In the genomic region with DNA sequence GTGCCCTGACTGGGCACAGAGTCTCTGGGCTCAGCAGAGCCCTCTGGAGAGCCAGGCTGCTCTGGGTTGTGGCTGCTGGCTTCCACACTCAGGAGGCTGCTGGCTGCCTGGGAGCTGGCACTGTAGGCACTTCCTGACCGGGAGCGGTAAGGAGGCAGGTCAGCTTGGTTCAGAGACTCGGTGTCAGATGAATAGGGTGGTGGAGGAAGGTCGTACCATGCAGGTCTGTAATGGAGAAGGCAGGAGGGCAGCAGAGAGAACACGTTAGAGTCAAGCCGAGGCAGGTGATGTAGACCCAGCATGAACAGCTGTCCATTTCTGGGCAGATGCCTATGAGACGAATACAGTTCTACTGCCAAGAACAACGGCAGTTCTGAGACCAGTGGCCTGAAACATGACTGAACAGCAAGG, we compare ENCODE assay signal across 15 mouse cellular contexts.
DNase-seq lines count a peak whose midpoint lies in the region; ATAC-seq and TF ChIP-seq lines count a peak whose summit lies in the region.
"Had no signal": no experiment of that assay in that cellular context is flagged by ENCODE, and none has a peak within 500 bp of the region (broad histone marks: within the 10 kb centered on the region; RNA-seq: fewer than 3 reads in every experiment).

No protein-coding gene starts in this region.

- no peak overlapping the region for H3K4me2 ChIP-seq in hindbrain, postnatal 0 days (ENCODE audit: low read depth, low read length)
- H3K4me2 ChIP-seq in hindbrain, embryonic 13.5 days = no peak overlapping the region
- no peak overlapping the region for H3K4me2 ChIP-seq in lung, postnatal 0 days (replicated peaks; ENCODE audit: low read depth, low read length)
- H3K4me2 ChIP-seq: hindbrain, embryonic 15.5 days; liver, embryonic 11.5 days; lung, embryonic 15.5 days; midbrain, embryonic 15.5 days had no signal

- no peaks in the 10 kb centered on the region for H3K36me3 ChIP-seq in hindbrain, postnatal 0 days (ENCODE audit: insufficient read depth, low read length)
- peaks cover 32% of the 10 kb centered on the region for H3K36me3 ChIP-seq in hindbrain, embryonic 13.5 days
- peaks cover 9% of the 10 kb centered on the region; the same call in 1 of the 2 replicates for H3K36me3 ChIP-seq in lung, postnatal 0 days (ENCODE audit: insufficient read depth, low read length)
- H3K36me3 ChIP-seq: hindbrain, embryonic 15.5 days; midbrain, embryonic 15.5 days had no signal

- H3K27me3 ChIP-seq in hindbrain, postnatal 0 days (ENCODE audit: insufficient read depth, low read length) = no peaks in the 10 kb centered on the region
- H3K27me3 ChIP-seq in hindbrain, embryonic 13.5 days = no peaks in the 10 kb centered on the region
- H3K27me3 ChIP-seq in lung, postnatal 0 days (replicated peaks; ENCODE audit: insufficient read depth, low read length) = no peaks in the 10 kb centered on the region
- H3K27me3 ChIP-seq: hindbrain, embryonic 15.5 days; lung, embryonic 15.5 days; midbrain, embryonic 15.5 days had no signal

- H3K9ac ChIP-seq in hindbrain, postnatal 0 days (replicated peaks; ENCODE audit: low read length) = no peak overlapping the region
- no peak overlapping the region for H3K9ac ChIP-seq in hindbrain, embryonic 13.5 days
- H3K9ac ChIP-seq in lung, postnatal 0 days (replicated peaks; ENCODE audit: low read depth) = no peak overlapping the region
- H3K9ac ChIP-seq: hindbrain, embryonic 15.5 days; lung, embryonic 15.5 days; midbrain, embryonic 15.5 days had no signal

- H3K4me1 ChIP-seq in hindbrain, postnatal 0 days (ENCODE audit: insufficient read depth, low read length) = peaks cover 4% of the 10 kb centered on the region; the same call in 1 of the 2 replicates
- H3K4me1 ChIP-seq in hindbrain, embryonic 13.5 days (replicated peaks) = peaks cover 27% of the 10 kb centered on the region
- no peaks in the 10 kb centered on the region for H3K4me1 ChIP-seq in lung, postnatal 0 days (ENCODE audit: insufficient read depth, low read depth, low read length)

- peak; percentile 68 for ATAC-seq in hindbrain, postnatal 0 days
- ATAC-seq in hindbrain, embryonic 13.5 days (ENCODE audit: low FRiP score) = no peak
- ATAC-seq in lung, postnatal 0 days = no peak
- ATAC-seq: midbrain, embryonic 15.5 days had no signal

- DNase-seq in adrenal gland, postnatal 10 days = peak; percentile 14
- DNase-seq in adrenal gland, adult 8-10 months = no peak
- DNase-seq in hindbrain, postnatal 0 days (ENCODE audit: low spot score) = peak; percentile 48
- peak; percentile 72 for DNase-seq in cerebellum, adult 11-12 months
- DNase-seq in cerebellum, postnatal 36 days = peak; percentile 45 to 56
- no peak for DNase-seq in lung, postnatal 0 days (ENCODE audit: low spot score)
- DNase-seq in frontal cortex, postnatal 14 days (ENCODE audit: low spot score in 2 of 2) = no peak
- DNase-seq: adrenal gland, postnatal 14 days; heart, postnatal 10 days had no signal

- TF ChIP-seq EP300 in lung, postnatal 0 days (IDR thresholded peaks at IDR 0.05) = no peak

- H3K27ac ChIP-seq in hindbrain, postnatal 0 days = no peak overlapping the region
- no peak overlapping the region for H3K27ac ChIP-seq in hindbrain, embryonic 13.5 days
- no peak overlapping the region for H3K27ac ChIP-seq in lung, postnatal 0 days (ENCODE audit: low read length)
- H3K27ac ChIP-seq: hindbrain, embryonic 15.5 days; lung, embryonic 15.5 days; midbrain, embryonic 15.5 days had no signal

- no peak overlapping the region for H3K4me3 ChIP-seq in hindbrain, postnatal 0 days (ENCODE audit: low read length)
- no peak overlapping the region for H3K4me3 ChIP-seq in hindbrain, embryonic 13.5 days
- H3K4me3 ChIP-seq in lung, postnatal 0 days (ENCODE audit: low read depth, low read length) = no peak overlapping the region
- H3K4me3 ChIP-seq: erythroblast, embryonic 14.5 days; hindbrain, embryonic 15.5 days; lung, embryonic 15.5 days; midbrain, embryonic 15.5 days had no signal

- no peak for TF ChIP-seq CTCF in hindbrain, postnatal 0 days (IDR thresholded peaks at IDR 0.05; ENCODE audit: low read depth)
- no peak for TF ChIP-seq CTCF in lung, postnatal 0 days (IDR thresholded peaks at IDR 0.05)

- 68% methylated on average over 8 of the region's 8 CpGs for WGBS in hindbrain, postnatal 0 days
- WGBS in hindbrain, embryonic 13.5 days = 89% methylated on average over 8 of the region's 8 CpGs
- WGBS in lung, postnatal 0 days = 85% methylated on average over 8 of the region's 8 CpGs

- H3K9me3 ChIP-seq in hindbrain, postnatal 0 days (ENCODE audit: low read length) = no peaks in the 10 kb centered on the region
- no peaks in the 10 kb centered on the region for H3K9me3 ChIP-seq in hindbrain, embryonic 13.5 days
- H3K9me3 ChIP-seq in lung, postnatal 0 days (ENCODE audit: low read length) = no peaks in the 10 kb centered on the region
- H3K9me3 ChIP-seq: hindbrain, embryonic 15.5 days; lung, embryonic 15.5 days; midbrain, embryonic 15.5 days had no signal

Comparison
In these comparisons a context has a peak if more than half of its experiments do, and no peak if none do; other contexts are left out.
1. DNase-seq: peak in adrenal gland, postnatal 10 days (single experiment), hindbrain, postnatal 0 days (single experiment), cerebellum, adult 11-12 months (single experiment) and cerebellum, postnatal 36 days (2 of 2); none in adrenal gland, adult 8-10 months (single experiment), lung, postnatal 0 days (single experiment) and frontal cortex, postnatal 14 days (0 of 2).